Mouse (Mus musculus): ENCODE measurements around the gene Ube2e1. TPM values are rescaled to one million over a fixed set of nuclear protein-coding genes. Genes with fewer than 3 reads are reported as not detected.

Gene Ube2e1
- polyA plus RNA-seq, 1 experiment from 2014 or later: 118 TPM

GRCm38 (mm10) chr14:18330789-18331692 is 618 bp downstream of the Ube2e1 start:
- WGBS: 1% methylated on average over 48 of the region's 99 CpGs
- no peaks in the 10 kb centered on the region for H3K36me3 ChIP-seq (ENCODE audit: insufficient read depth, low read length)
- H3K4me3 ChIP-seq (replicated peaks; ENCODE audit: low read depth, low read length): peak overlapping the region; percentile 90
- DNase-seq (ENCODE audit: low spot score) (peak; percentile 74), ATAC-seq (replicated peaks; ENCODE audit: low FRiP score, low read depth) (no peak; the same call in none of the 2 replicates)
- peak overlapping the region; percentile 98 for H3K9ac ChIP-seq (ENCODE audit: low read depth, low read length)
- peak overlapping the region; percentile 93 for H3K4me2 ChIP-seq (ENCODE audit: low read length)
- H3K27me3 ChIP-seq (ENCODE audit: insufficient read depth, low read length): no peaks in the 10 kb centered on the region
- no peak for TF ChIP-seq CTCF (IDR thresholded peaks at IDR 0.05; ENCODE audit: low read depth)
- peak overlapping the region; percentile 89 for H3K27ac ChIP-seq
- H3K9me3 ChIP-seq (replicated peaks; ENCODE audit: low read length): no peaks in the 10 kb centered on the region
- H3K4me1 ChIP-seq (replicated peaks; ENCODE audit: insufficient read depth, low read length): peaks cover 16% of the 10 kb centered on the region

- Histone ChIP-seq H3K9ac (ENCODE audit: low read depth, low read length) (peak overlapping the region; percentile 69), H3K9me3 (replicated peaks; ENCODE audit: low read length) (no peaks in the 10 kb centered on the region), H3K27me3 (ENCODE audit: insufficient read depth, low read length) (no peaks in the 10 kb centered on the region), H3K4me1 (replicated peaks; ENCODE audit: insufficient read depth, low read length) (peaks cover 16% of the 10 kb centered on the region), H3K27ac (0 out of 2 replicates have a peak overlapping the region, but pooled peaks have one; percentile 25), H3K4me2 (ENCODE audit: low read length) (peak overlapping the region; percentile 82), H3K36me3 (ENCODE audit: insufficient read depth, low read length) (no peaks in the 10 kb centered on the region), H3K4me3 (replicated peaks; ENCODE audit: low read depth, low read length) (peak overlapping the region; percentile 42)
- ATAC-seq (replicated peaks; ENCODE audit: low FRiP score, low read depth) (peak; percentile 76), DNase-seq (ENCODE audit: low spot score) (peak; percentile 36)
- 2% methylated on average over 37 of the region's 37 CpGs for WGBS
- TF ChIP-seq CTCF (IDR thresholded peaks at IDR 0.05; ENCODE audit: low read depth): peak; percentile 36
These were observed 4.5 kb downstream of the Ube2e1 start for GRCm38 (mm10) chr14:18326968-18327672.

- WGBS: 61% methylated on average over 11 of the region's 11 CpGs
- DNase-seq (ENCODE audit: low spot score) (no peak), ATAC-seq (replicated peaks; ENCODE audit: low FRiP score, low read depth) (no peak)
- Histone ChIP-seq H3K27ac (no peak overlapping the region), H3K4me2 (ENCODE audit: low read length) (no peak overlapping the region), H3K4me1 (replicated peaks; ENCODE audit: insufficient read depth, low read length) (no peaks in the 10 kb centered on the region), H3K9me3 (replicated peaks; ENCODE audit: low read length) (no peaks in the 10 kb centered on the region), H3K27me3 (ENCODE audit: insufficient read depth, low read length) (no peaks in the 10 kb centered on the region), H3K4me3 (replicated peaks; ENCODE audit: low read depth, low read length) (no peak overlapping the region), H3K9ac (ENCODE audit: low read depth, low read length) (no peak overlapping the region), H3K36me3 (ENCODE audit: insufficient read depth, low read length) (no peaks in the 10 kb centered on the region)
- no peak for TF ChIP-seq CTCF (IDR thresholded peaks at IDR 0.05; ENCODE audit: low read depth)
These were observed 13.9 kb downstream of the Ube2e1 start for GRCm38 (mm10) chr14:18317457-18318411.

GRCm38 (mm10) chr14:18304165-18304564 is 27.5 kb downstream of the Ube2e1 start:
- Histone ChIP-seq H3K27ac (peak overlapping the region; percentile 54; the same call in 1 of the 2 replicates), H3K4me3 (replicated peaks; ENCODE audit: low read depth, low read length) (no peak overlapping the region), H3K4me2 (ENCODE audit: low read length) (no peak overlapping the region), H3K9ac (ENCODE audit: low read depth, low read length) (no peak overlapping the region), H3K9me3 (replicated peaks; ENCODE audit: low read length) (no peaks in the 10 kb centered on the region), H3K4me1 (replicated peaks; ENCODE audit: insufficient read depth, low read length) (no peaks in the 10 kb centered on the region), H3K27me3 (ENCODE audit: insufficient read depth, low read length) (no peaks in the 10 kb centered on the region), H3K36me3 (ENCODE audit: insufficient read depth, low read length) (no peaks in the 10 kb centered on the region)
- ATAC-seq (replicated peaks; ENCODE audit: low FRiP score, low read depth) (peak; percentile 63; the same call in 1 of the 2 replicates), DNase-seq (ENCODE audit: low spot score) (peak; percentile 23)
- no peak for TF ChIP-seq CTCF (IDR thresholded peaks at IDR 0.05; ENCODE audit: low read depth)
- 59% methylated on average over 5 of the region's 5 CpGs for WGBS

GRCm38 (mm10) chr14:18303262-18303661 is 28.4 kb downstream of the Ube2e1 start:
- ATAC-seq (replicated peaks; ENCODE audit: low FRiP score, low read depth): no peak
- no peaks in the 10 kb centered on the region for H3K27me3 ChIP-seq (ENCODE audit: insufficient read depth, low read length)
- no peaks in the 10 kb centered on the region for H3K36me3 ChIP-seq (ENCODE audit: insufficient read depth, low read length)
- WGBS: 50% methylated on average over 4 of the region's 4 CpGs
- no peak overlapping the region for H3K9ac ChIP-seq (ENCODE audit: low read depth, low read length)
- DNase-seq (ENCODE audit: low spot score): no peak
- H3K4me2 ChIP-seq (ENCODE audit: low read length): no peak overlapping the region
- H3K4me1 ChIP-seq (replicated peaks; ENCODE audit: insufficient read depth, low read length): no peaks in the 10 kb centered on the region
- H3K4me3 ChIP-seq (replicated peaks; ENCODE audit: low read depth, low read length): no peak overlapping the region
- TF ChIP-seq CTCF (IDR thresholded peaks at IDR 0.05; ENCODE audit: low read depth): no peak
- H3K27ac ChIP-seq: peak overlapping the region; percentile 54; the same call in 1 of the 2 replicates
- no peaks in the 10 kb centered on the region for H3K9me3 ChIP-seq (replicated peaks; ENCODE audit: low read length)

Data from kidney, postnatal 0 days (tissue).